Mouse (Mus musculus): ENCODE results near the gene Uckl1. TPM values are rescaled to one million over a fixed set of nuclear protein-coding genes. Genes with fewer than 3 reads are reported as not detected.
A peak's percentile ranks its signal among the peaks of the same experiment; 100 is the strongest.

Gene Uckl1
- total and polyA plus RNA-seq, 3 experiments = 16.0 to 31.9 (median 18.7) TPM

- Histone ChIP-seq H3K36me3 (replicated peaks in 1 of 2; ENCODE audit: control insufficient read depth in 1 of 2, insufficient read depth in 1 of 2, low read length in 1 of 2) (peaks cover 0 to 4% of the 10 kb centered on the region in 2 experiments), H3K4me2 (ENCODE audit: insufficient read depth, low read depth, poor library complexity, severe bottlenecking) (peak overlapping the region; percentile 65), H3K27me3 (replicated peaks) (peaks cover 18% of the 10 kb centered on the region), H3K79me2 (replicated peaks; ENCODE audit: control insufficient read depth, extremely low read depth, insufficient read depth, poor library complexity, severe bottlenecking) (peaks cover 17% of the 10 kb centered on the region), H3K4me1 (ENCODE audit: control insufficient read depth in 1 of 2, insufficient read depth in 2 of 2) (peaks cover 7 to 35% of the 10 kb centered on the region in 2 experiments; a peak in 3 of 4 replicates), H3K27ac (ENCODE audit: insufficient read depth, low read depth) (no peak overlapping the region), H3K9ac (ENCODE audit: insufficient read depth, low read depth) (peak overlapping the region; percentile 54; the same call in 1 of the 2 replicates), H3K9me3 (replicated peaks; ENCODE audit: low read length) (no peaks in the 10 kb centered on the region), H3K4me3 (replicated peaks in 1 of 3; ENCODE audit: low read depth in 2 of 3, low read length in 2 of 3, poor library complexity in 1 of 3) (peak overlapping the region; percentile 57 to 96 (median 80))
- no peak for TF ChIP-seq BHLHE40 (IDR thresholded peaks at IDR 0.05; ENCODE audit: low read depth, low read length)
- dilution Hi-C loops (cut with MboI; ENCODE audit: extremely low pct_ligation_motif_present, extremely low pct_unique_long_range_greater_than_20kb, low sequenced_read_pairs) = no loop called here
- in situ Hi-C loops (cut with MboI; ENCODE audit: low pct_ligation_motif_present, low pct_unique_long_range_greater_than_20kb, low sequenced_read_pairs) = no loop called here
- no peak for DNase-seq (ENCODE audit: extremely low read depth)
Measured at GRCm38 (mm10) chr2:181600226-181600758, 15.6 kb upstream of the Uckl1 start.

- H3K36me3 ChIP-seq (replicated peaks in 1 of 2; ENCODE audit: control insufficient read depth in 1 of 2, insufficient read depth in 1 of 2, low read length in 1 of 2) = peaks cover 0 to 1% of the 10 kb centered on the region in 2 experiments
- peaks cover 18% of the 10 kb centered on the region for H3K27me3 ChIP-seq (replicated peaks)
- dilution Hi-C loops (cut with MboI; ENCODE audit: extremely low pct_ligation_motif_present, extremely low pct_unique_long_range_greater_than_20kb, low sequenced_read_pairs) (no loop called here), in situ Hi-C loops (cut with MboI; ENCODE audit: low pct_ligation_motif_present, low pct_unique_long_range_greater_than_20kb, low sequenced_read_pairs) (no loop called here)
- H3K4me1 ChIP-seq (ENCODE audit: control insufficient read depth in 1 of 2, insufficient read depth in 2 of 2) = peaks cover 7 to 33% of the 10 kb centered on the region in 2 experiments; a peak in 3 of 4 replicates
- H3K27ac ChIP-seq (ENCODE audit: insufficient read depth, low read depth) = peak within 1 kb of the TSS; percentile 65
- DNase-seq (ENCODE audit: extremely low read depth) = no peak
- peak within 1 kb of the TSS; percentile 85; the same call in 1 of the 2 replicates for H3K4me2 ChIP-seq (ENCODE audit: insufficient read depth, low read depth, poor library complexity, severe bottlenecking)
- H3K79me2 ChIP-seq (replicated peaks; ENCODE audit: control insufficient read depth, extremely low read depth, insufficient read depth, poor library complexity, severe bottlenecking) = peaks cover 17% of the 10 kb centered on the region
- no peaks in the 10 kb centered on the region for H3K9me3 ChIP-seq (replicated peaks; ENCODE audit: low read length)
- peak within 1 kb of the TSS; percentile 65 for H3K9ac ChIP-seq (ENCODE audit: insufficient read depth, low read depth)
- peak within 1 kb of the TSS; percentile 41 to 83 (median 53) for H3K4me3 ChIP-seq (replicated peaks in 1 of 3; ENCODE audit: low read depth in 2 of 3, low read length in 2 of 3, poor library complexity in 1 of 3)
- TF ChIP-seq MAFK (IDR thresholded peaks at IDR 0.05; ENCODE audit: insufficient replicate concordance, low read length) (no peak), JUND (conservative IDR thresholded peaks at IDR 0.05; ENCODE audit: low read depth, low read length) (no peak), ELF1 (IDR thresholded peaks at IDR 0.05; ENCODE audit: low read depth, low read length) (peak; percentile 63), NELFE (IDR thresholded peaks at IDR 0.05; ENCODE audit: low read depth, low read length) (peak; percentile 41; the same call in 1 of the 2 replicates), MEF2A (IDR thresholded peaks at IDR 0.05; ENCODE audit: borderline replicate concordance, low read depth, low read length) (no peak), ETS1 (conservative IDR thresholded peaks at IDR 0.05; ENCODE audit: low read depth, low read length) (no peak), USF1 (IDR thresholded peaks at IDR 0.05; ENCODE audit: low read depth, low read length) (no peak), GABPA (IDR thresholded peaks at IDR 0.05; ENCODE audit: insufficient replicate concordance, low read depth, low read length) (no peak), CHD1 (IDR thresholded peaks at IDR 0.05; ENCODE audit: low read depth, low read length) (no peak), CTCF (conservative IDR thresholded peaks at IDR 0.05 in 1 of 2, IDR thresholded peaks at IDR 0.05 in 1 of 2; ENCODE audit: low read depth in 2 of 2, low read length in 2 of 2) (no peak), JUN (IDR thresholded peaks at IDR 0.05; ENCODE audit: insufficient read depth, low read depth, low read length) (no peak), UBTF (IDR thresholded peaks at IDR 0.05; ENCODE audit: low read depth, low read length) (peak; percentile 81), BHLHE40 (IDR thresholded peaks at IDR 0.05; ENCODE audit: low read depth, low read length) (no peak), MAX (IDR thresholded peaks at IDR 0.05; ENCODE audit: low read length) (no peak), MXI1 (IDR thresholded peaks at IDR 0.05; ENCODE audit: low read depth, low read length) (peak; percentile 30; the same call in 1 of the 2 replicates), HCFC1 (IDR thresholded peaks at IDR 0.05; ENCODE audit: low read depth, low read length) (peak; percentile 11; the same call in 1 of the 2 replicates), TCF12 (IDR thresholded peaks at IDR 0.05; ENCODE audit: low read depth, low read length) (peak; percentile 30), NRF1 (IDR thresholded peaks at IDR 0.05; ENCODE audit: low read depth, low read length) (peak; percentile 74), SIN3A (IDR thresholded peaks at IDR 0.05; ENCODE audit: low read length) (peak; percentile 25; the same call in 1 of the 2 replicates), TBP (conservative IDR thresholded peaks at IDR 0.05; ENCODE audit: low read depth, low read length) (no peak), ZNF384 (IDR thresholded peaks at IDR 0.05; ENCODE audit: low read depth, low read length) (no peak), POLR2A (IDR thresholded peaks at IDR 0.05; ENCODE audit: low read depth, low read length) (peak; percentile 56), IRF4 (IDR thresholded peaks at IDR 0.05; ENCODE audit: low read depth, low read length) (0 out of 2 replicates have a peak, but pooled peaks have one; percentile 2)
Measured at GRCm38 (mm10) chr2:181598454-181599351, 14.0 kb upstream of the Uckl1 start, which contains the start of gene Samd10. TSS of gene Samd10 (minus strand) at chr2:181599212.
